Mouse (Mus musculus): ENCODE data around the gene Tgm1.

The Tgm1 gene

DNA sequence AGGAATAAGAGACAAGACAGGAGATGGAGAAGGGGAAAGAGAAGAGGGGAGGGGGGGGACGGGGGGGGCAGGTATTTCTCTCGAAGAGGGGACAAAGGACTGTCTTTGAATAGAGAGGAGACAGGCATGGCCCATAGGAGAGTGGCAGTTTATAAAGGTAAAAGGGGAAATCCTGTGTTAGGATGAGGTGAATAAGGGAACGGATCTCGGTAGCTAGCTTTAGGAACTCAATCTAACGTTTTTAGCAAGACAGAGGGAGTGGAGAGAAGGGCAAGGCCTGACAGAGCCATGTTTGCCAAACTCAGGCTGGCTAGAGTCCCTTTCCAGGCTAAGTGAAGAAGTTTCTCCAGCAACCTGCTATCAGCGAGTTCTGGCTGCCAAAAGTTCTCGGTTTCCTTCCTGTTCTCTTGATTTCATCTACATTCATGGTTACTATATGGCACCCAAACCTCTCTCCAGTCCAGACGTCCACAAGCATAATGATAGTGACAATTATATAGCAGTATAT lies 8.8 kb upstream of the Tgm1 start:
- DNase-seq: no peak

DNA sequence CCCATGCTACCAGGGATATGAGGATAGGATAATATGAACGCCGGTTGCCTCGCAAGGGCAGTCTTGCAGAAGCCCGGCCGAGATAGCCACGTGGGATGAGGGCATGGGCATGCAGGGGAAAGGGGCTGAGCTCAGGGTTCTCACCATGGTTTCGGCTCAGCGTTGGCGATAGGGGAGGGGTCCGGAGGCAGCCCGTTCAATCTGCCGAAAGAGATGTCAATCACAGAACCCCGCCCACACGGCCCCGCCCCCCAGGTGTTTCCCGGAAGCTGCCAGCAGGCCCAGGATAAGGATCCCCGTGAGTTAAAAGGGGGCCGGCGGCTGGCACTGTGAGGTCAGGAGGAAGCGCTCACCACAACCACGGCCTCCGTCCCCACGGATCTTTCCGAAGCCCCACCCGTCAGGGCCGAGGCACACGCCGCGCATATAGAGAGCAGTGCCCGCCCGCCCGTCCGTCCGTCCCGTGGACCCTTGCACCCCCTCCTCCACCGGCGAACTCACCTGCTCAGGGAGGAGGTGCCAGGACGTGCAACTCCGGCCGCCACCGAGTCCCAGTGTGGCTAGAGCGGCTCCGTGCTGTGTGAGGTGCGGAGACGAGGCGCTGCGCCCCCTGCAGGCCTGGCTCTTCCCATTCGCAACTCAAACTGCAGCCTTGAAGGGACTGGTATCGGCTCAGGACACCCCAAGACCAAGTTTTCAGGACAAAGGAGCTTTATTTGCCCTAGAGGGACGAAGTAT lies 8.1 kb upstream of the Tgm1 start, which contains the start of gene Rabggta:
Rabggta (minus strand) TSS at position 564 of the 738 bp plus-strand sequence.
- peak; percentile 94 for DNase-seq

DNA sequence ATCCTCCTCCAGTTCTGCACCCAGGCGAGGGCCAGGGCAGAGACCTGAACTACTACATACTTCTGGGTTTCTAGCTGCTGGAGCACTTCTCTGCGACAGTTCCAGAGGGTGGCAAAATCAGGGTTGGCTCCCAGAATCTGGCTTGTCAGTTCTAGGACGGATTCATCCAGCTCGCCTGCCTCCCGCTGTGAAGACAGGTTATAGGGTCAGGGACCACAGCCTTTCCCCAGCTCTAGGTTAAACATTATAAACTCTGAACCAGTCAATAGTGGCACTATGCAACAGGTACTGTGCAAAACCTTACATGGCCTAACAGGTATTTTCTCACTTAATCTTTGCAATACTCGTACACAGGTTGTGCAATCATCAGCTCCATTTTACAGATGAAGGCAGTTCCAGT lies 7.3 kb upstream of the Tgm1 start:
- no peak for DNase-seq

DNA sequence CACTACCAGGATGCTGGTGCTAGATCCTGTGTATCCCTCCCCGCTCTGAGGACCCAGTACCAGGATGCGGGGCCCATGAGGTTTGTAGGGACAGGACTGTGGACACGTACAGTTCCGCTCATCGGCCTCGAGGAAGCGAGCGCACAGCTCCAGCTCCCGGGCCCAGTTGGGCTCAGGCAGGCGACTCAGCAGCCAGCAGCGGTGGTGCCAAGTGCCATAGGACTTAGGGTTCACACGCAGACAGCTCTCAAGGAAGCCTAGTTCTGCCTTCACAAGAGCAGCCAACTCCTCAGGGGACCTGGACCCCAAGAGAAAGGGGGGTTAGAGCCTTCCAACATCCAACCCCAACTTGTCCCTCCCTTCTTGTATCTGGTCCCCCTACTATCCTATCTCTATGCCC lies 6.9 kb upstream of the Tgm1 start:
- DNase-seq: no peak

DNA sequence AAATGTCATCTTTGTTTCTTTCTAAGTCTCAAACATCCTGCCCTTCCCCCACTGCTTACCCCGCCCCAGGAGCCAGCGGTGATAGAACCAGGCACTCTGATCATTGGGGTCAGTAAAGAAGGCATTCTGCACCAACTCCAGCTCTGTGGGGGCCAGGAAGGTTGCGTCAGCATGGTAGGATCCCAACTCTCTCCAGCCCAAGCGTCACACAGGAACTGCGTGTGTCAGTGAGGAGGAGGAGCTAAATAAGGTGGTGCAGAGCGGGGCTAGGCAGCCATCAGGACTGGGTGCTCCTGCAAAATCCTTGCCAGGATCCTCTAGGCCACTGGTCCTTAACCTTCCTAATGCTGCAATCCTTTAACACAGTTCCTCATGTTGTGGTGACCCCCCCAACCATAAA lies 6.0 kb upstream of the Tgm1 start:
- DNase-seq: no peak

DNA sequence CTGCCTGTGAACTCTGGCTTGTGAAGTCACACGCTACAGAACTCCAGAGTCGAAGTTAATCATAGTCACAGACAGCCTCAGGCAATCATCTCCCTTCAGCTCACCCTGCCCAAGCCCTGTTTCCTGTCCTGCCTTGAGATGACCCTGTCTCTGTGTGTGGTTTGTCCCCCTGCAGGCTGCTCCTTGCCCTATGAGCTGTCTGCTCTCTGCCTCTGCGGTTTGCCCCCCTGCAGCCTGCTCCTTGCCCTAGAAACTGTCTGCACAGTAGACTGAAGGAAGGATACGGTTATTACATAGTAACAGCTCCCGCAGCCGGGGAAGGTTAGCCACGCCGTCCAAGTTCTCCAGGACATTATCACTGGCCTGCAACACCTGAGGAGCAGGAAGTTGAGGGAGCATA lies 3.2 kb upstream of the Tgm1 start:
- no peak for DNase-seq

DNA sequence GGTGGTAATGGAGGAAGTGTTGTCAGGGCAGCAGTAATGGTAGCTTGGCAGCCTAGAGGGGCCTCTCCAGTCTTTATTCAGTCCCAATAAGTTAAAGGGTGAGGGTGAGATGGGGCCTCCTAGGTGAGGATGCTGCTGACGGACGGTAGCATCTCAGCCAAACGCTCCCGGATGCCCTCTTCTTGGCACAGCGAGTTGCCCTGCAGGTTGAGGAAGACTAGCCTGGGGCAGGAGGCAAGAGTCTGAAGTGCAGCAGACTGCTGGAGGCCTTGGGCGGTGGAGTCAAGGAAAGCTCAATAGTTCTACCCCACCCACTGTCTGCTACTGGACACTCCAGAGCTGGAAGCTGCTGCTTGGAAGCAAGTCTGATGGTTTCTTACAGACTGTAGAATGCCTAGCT lies 2.5 kb upstream of the Tgm1 start:
- no peak for DNase-seq

DNA sequence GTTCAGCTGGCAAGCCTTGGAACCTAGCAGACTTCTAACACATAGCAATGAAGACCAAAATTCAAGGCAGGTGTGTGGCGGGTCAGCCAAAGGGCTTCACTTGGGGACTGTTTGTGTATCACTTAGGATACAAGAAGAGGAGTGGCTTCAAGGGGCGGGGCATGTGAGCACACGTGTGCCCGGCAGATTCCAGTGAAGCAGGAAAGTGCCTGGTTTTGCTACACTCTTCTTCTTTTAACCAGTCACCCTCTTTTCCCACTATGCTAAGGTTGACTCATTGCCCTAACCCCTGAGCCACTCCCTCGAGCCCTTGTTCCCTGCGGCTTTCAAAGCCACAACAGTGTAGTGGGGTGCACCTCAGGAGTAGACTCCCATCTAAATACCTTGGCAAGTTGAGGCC lies 1.2 kb upstream of the Tgm1 start:
- DNase-seq: peak; percentile 57

DNA sequence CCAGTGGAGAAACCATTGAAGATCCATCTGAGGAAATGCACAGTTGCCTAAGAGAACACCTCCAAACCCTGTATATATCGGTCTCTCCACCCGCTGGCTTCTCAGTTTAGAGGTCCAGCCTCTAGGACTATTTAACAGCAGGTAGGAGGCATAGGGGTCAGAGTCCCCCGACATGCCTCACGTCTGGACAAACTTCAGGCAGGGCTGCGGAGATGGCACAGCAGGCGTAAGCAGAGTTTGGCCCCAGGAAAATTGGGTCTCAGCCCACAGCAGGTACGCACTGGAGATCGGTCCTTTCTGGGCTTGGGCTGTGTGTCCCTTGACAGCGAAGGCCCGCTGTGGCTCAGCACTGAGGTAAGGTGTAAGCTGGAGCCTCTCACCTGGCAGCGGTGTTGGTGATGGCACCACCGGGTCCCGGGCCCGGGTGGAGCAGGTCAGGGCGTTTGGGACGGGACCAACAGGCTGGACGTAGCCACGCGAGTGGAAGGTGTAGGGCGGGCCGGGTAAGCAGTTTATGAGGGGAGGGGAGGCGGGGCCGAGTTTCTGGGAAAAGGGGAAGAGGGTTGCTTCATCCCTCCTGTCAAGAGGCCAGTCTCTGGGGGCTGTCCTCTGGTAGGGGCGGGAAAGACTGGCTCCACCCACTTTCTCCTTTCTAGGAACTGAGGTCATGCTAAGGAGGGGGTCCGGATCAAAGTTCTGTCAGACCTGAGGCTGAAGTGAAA lies 558 bp downstream of the Tgm1 start:
- DNase-seq: peak; percentile 70

DNA sequence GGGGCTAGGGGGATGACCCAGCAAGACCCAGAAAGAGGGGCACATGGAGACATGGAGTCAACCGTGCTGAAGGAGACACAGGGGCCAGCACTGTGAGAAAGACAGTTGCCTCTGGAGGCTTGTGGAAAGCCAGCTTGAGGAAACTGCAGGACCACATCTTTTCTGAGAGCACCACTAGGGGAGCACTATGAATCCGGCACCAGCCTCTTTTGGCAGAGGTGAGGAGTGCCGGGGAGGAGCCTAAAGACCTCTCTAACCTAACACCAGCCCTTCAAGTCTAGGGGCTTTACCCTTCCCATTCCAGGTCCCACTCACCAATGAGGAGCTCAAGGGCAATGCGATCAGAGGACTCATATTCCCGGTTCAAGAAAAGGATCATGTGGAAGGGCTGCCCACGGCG lies 1.9 kb downstream of the Tgm1 start:
- no peak for DNase-seq

DNA sequence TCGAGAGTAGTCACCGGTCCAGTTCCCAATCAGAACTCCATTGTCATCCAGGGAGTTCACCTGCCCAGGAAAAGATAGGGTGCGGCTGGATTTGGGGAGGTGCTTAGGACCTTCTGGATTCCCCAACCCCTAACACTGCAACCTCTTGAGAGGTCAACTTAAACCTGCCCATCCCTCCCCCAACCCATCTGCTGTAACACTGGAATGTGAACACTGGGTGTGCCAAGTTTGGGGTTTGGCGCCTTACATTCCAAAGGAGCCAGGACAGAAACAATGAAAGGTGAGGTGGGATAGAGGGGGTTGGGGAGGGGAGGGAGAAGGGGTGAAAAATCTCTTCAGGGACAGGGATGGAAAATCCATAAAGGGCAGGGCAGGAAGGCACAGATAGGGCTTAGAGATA lies 4.2 kb downstream of the Tgm1 start:
- no peak for DNase-seq

DNA sequence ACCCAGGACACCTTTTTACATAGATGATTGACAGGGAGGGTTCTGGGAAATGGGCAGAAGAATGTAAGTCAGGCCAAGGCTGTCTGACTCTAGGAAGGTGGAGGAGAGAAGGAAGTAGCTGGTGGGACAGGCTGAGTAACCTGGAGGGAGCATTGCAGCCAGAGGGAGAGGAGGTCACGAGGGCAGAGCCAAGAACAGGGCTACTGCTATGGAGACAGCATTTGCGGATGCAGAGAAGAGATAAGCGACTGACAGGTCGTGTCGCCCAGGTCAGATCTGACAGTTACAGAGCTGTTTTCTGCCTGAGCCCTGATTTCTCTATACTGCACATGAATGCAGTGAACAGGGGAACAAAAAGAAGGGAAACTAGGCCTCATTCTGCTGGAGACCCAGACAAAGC lies 6.3 kb downstream of the Tgm1 start:
- no peak for DNase-seq

DNA sequence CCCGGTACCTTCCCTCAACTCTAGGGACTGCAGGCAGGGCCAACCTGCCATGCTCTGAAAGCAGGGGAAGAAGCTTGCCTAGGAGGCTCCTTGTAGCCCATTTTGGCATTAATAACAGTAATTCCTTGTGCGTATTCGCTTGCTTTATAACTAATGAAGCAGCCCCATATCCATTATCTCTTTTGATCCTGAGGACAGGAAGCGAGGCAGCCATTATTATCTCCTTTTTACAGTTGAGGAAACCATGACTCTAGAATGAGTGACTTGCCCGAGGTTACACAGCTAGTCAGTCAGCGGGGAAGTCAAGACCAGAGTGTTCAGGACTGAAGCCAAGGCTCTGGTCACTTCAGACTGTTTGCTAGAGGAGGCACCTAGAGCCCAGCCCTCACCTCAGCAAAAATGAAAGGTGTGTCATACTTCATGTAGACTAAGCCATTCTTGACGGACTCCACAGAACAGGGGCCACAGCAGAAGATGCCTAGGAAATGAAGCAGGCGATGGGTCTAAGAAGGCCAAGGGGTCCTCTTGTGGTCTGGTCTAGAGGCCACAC lies 7.6 kb downstream of the Tgm1 start:
- DNase-seq: peak; percentile 27

DNA sequence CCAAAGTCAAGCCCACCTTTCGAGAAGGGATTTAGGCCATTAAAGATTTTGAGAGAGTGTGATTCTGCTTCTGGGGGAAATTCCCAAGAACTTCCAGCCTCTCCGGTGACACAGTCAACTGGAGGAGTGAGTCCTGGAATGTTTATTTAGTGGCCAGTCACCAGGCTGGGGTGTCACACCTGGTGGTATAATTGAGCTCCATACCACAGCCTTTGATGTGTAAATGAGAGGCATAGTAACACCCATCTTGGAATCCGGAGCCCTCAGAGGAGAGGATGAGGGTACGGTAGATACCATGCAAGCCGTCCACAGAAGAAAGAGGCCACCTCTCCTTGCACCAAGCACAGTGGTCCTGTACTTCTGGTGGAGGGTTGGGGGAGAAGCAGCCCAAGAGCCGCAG lies 11.0 kb downstream of the Tgm1 start:
- DNase-seq: no peak

DNA sequence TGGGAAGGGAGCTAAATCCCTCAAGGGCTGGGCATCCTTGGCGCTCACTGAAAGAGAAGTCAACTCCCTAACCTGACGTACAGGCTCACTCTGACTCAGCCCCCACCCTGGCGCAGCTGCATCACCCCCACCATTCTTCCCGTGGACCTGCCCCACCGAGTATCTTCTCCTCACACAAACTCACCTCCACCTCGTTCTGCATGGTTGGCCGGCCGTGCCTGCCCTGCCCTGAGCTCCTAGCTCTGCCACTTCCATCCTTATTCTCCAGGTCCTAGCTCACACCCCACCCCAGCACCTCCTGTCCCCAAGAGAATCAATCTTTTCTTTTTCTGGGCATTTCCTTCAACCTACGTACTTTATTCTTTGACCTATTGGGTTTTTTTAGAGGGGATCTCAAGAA lies 12.6 kb downstream of the Tgm1 start:
- no peak for DNase-seq

DNA sequence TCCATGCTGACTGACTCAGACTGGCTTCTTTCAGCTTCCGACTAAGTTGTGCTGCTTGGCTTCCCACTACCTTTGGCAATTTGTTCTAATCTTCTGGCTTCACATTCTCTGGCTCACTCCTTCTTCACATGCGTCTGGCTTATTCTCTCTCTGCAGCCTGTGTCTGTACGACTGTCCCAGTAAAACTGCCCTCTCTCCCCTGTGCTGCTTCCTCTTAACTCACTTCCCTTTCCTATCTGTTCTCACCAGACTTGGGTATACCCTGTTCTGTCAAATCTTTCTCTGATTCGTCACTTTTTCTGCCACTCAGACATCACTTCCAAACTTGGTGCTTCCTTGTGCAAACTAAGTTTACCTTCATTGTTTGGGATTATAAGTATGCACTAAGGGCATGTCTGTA lies 16.5 kb downstream of the Tgm1 start:
- no peak for DNase-seq

DNA sequence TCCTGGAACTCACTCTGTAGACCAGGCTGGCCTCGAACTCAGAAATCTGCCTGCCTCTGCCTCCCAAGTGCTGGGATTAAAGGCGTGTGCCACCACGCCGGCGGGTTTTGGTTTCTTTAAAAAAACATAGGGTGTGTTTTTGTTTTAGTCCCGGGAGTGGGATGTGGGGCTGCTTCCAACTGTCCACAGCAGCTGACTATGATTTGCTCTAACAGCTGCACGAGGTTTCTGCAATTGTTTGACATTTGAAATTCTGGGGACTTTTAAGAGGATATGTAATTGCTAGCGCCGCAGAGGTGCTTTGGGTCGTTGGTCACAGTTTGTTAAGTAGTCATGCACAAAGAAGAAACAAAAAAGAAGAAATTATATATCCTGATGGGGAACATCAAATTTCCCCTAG lies 24.3 kb downstream of the Tgm1 start:
- DNase-seq: no peak

DNA sequence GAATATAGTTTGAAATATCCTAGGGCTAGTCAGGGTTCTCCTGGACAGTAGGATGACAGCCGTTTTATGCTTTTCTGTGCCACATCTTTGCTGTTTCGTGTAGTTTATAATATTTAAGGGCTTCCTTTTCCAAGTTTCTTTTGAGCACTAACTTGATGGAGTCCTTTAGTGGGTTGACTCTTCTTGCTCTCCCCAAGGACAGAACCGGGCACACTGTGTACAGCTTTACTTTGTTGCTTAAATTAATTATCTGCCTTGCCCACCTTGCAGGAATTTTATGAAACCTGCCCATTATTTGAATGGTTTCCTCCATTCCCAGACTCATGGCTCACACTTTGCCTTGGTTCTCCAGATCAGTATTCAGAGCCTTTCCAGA lies 31.6 kb downstream of the Tgm1 start:
- no peak for DNase-seq

DNA sequence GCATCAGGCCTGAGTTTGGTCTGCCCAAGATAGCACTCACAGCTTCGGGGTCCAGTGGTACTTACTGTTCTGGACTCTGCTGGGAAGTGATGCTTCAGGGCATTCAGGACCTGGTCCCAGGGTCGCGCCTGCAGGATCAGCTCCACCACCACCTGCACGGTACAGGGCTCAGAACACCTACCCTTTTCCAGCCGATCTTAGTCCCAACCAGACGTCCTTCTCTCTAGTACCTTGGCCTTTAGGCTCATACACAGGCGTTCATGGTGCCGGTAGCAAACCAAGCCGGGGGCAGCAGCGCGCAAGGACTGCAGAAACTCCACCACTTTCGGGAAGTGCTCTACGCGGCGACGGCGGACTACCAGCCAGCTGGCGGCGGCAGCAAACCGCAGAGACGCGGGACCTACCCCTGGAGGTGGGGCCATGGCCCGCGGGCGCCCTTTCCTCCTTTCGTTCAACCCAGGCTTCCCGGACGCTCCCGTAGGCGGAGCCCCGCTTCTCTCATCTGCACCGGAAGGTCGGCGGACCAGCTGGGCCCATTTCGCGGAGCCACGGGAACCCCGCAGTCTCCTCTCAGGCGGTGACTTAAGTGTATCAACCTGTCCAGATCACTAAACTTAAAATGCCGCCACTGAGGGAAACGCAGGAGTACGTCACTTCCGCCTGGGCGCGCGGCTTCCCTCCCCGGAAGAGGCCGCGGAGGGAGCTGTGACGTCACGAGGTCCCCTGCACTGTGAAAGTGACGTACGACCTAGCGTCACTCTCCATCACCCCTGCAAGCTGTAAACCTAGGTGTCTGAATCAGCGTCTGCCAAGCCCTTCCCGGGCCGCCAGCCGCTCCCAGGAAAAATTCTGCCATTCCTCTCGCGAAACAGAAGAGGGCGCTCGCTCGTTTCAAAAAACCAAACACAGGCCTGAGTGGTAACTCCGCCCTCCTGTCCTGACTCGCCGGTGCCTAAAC lies 32.3 kb downstream of the Tgm1 start, which contains the start of gene Tinf2:
Tinf2 (minus strand) TSS at position 661 of the 958 bp plus-strand sequence.
- DNase-seq: peak; percentile 95

DNA sequence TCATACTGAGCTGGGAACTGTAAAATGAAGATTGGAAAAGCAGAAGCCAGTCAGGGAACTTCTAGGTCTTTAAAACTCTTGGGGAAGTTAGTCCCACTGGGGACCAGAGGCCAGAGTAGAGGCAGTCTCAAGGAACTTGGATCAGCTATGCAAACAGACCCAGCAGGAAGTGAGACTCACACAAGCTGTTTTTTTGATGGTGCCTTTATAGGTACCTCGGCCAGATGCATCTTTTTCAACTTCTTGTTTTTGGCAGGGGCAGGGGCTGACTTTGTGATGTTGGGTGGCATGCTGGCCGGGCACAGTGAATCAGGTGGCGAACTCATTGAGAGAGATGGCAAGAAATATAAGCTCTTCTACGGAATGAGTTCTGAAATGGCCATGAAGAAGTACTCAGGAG lies 36.1 kb downstream of the Tgm1 start:
- DNase-seq: no peak

DNA sequence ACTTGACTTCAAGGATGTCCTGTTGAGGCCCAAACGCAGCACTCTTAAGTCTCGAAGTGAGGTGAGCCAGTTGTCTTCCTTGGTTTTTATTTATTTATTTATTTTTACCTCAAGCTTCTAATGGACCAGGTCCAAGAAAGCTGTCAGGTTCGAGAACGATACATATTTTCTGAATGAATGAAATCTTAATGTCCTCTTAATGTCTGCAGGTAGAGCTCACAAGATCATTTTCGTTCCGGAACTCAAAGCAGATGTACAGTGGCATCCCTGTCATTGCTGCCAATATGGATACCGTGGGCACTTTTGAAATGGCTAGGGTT lies 41.0 kb downstream of the Tgm1 start:
- DNase-seq: no peak

DNA sequence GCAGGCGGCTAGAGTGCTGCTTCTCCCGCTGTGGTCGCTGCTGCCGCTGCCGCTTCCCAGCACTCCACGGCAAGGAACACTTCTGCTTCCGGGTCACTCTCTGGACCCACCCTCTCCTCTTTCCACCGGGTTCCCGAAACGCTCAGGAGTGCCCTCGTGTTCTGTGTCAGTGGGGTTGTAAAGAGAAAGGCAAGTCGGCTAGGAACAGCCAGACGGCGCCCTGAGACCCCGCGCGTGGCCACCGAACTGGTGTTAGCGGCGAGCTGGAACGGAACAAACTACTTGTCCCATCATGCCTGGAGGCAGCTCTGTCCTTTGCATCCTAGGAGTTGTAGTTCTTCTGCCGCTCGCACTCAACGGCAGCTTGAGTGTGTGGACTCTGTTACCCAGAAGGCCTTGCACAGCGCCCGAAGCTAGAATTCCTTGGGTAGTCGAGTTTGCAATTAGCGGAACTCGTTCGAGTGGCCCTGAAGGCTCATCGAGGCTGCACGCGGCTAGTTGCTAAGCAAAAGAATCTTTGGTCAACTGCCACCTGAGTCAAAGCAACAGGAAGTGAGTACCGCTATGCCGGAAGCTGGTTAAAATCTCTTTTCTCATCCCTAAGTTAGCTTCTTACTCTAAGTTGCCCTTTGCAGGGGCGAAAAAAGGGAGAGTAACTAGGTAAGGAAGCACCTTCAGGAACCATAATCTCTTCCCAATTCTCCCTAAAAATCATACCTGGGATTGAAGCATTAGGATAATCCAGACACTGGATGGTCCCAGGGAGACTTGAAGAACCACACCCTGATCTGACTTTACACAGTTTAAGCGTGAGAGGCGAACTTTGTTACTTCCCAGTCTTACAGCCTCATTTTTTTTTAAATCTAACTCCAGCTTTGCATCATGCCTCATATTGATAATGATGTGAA lies 41.6 kb downstream of the Tgm1 start, which contains the start of the genes Gmpr2 and Nedd8:
Gmpr2 (plus strand) TSS at position 109 of the 908 bp plus-strand sequence.
Nedd8 (minus strand) TSS at position 292 of the 908 bp plus-strand sequence.
- peak; percentile 94 for DNase-seq

All from lung, postnatal 10 days (tissue).